Mouse (Mus musculus) forebrain, embryonic 12.5 days (tissue): ENCODE data around the gene Btbd17. TPM values are rescaled to one million over a fixed set of nuclear protein-coding genes. Genes with fewer than 3 reads are reported as not detected.

ENCODE experiments used
- ATAC-seq: fragments of 200-750 bp; cut with Nextera tagmentation; 2 replicates; pipeline ENCODE4 v1.8.0; 2017; ENCODE audit warnings: moderate TSS enrichment; ENCODE audit not compliant: low FRiP score
- H3K27ac ChIP-seq: fragments of 300-500 bp; sonication (generic); 2 replicates; pipeline ENCODE4 v1.5.1; 2016; ENCODE audit warnings: mild to moderate bottlenecking
- H3K27me3 ChIP-seq: fragments of 300-500 bp; sonication (generic); 2 replicates; pipeline ENCODE4 v1.6.1; 2016; ENCODE audit warnings: mild to moderate bottlenecking
- H3K36me3 ChIP-seq: fragments of 300-500 bp; sonication (generic); replicated peaks from 2 replicates; pipeline ENCODE4 v1.6.1; 2016; ENCODE audit warnings: mild to moderate bottlenecking
- H3K4me1 ChIP-seq: fragments of 300-500 bp; sonication (generic); 2 replicates; pipeline ENCODE4 v1.6.1; 2016
- H3K4me2 ChIP-seq: fragments of 300-500 bp; sonication (generic); 2 replicates; pipeline ENCODE4 v1.6.1; 2016; ENCODE audit warnings: mild to moderate bottlenecking, moderate library complexity
- H3K4me3 ChIP-seq: fragments of 300-500 bp; sonication (generic); replicated peaks from 2 replicates; pipeline ENCODE4 v1.5.1; 2016; ENCODE audit warnings: mild to moderate bottlenecking
- H3K9ac ChIP-seq: fragments of 300-500 bp; sonication (generic); 2 replicates; pipeline ENCODE4 v1.6.1; 2016; ENCODE audit warnings: mild to moderate bottlenecking
- H3K9me3 ChIP-seq: fragments of 300-500 bp; sonication (generic); 2 replicates; pipeline ENCODE4 v1.6.1; 2016
- WGBS: fragments of 180-500 bp; shearing (Covaris S2); methylation state at CpG from one replicate; pipeline ENCODE4 v1.1.7; 2016; 5-methylcytosine and 5-hydroxymethylcytosine counted together
- polyA plus RNA-seq: library from polyadenylated mRNA; unstranded; fragments of >200 nt; fragmentation: Nextera tagmentation; extraction: Ambion mirVana; gene quantifications from 2 replicates; pipeline ENCODE4 v1.2.1, GENCODE M21; 2016

The Btbd17 gene
- polyA plus RNA-seq, 1 experiment from 2014 or later, result 44.8 TPM

GRCm38 (mm10) chr11:114789061-114789714 lies 6.6 kb downstream of the Btbd17 start:
- peaks cover 97% of the 10 kb centered on the region for H3K27me3 ChIP-seq
- H3K4me1 ChIP-seq, result peaks cover 59% of the 10 kb centered on the region
- no peaks in the 10 kb centered on the region for H3K9me3 ChIP-seq
- 14% methylated on average over 30 of the region's 30 CpGs for WGBS
- peak; percentile 57 for ATAC-seq
- H3K36me3 ChIP-seq, result no peaks in the 10 kb centered on the region
- peak overlapping the region; percentile 43 for H3K4me2 ChIP-seq
- no peak overlapping the region for H3K27ac ChIP-seq
- H3K4me3 ChIP-seq, result 0 out of 2 replicates have a peak overlapping the region, but pooled peaks have one; percentile 7
- H3K9ac ChIP-seq, result no peak overlapping the region

- Histone ChIP-seq H3K27me3 (peaks cover 86% of the 10 kb centered on the region), H3K4me1 (peaks cover 43% of the 10 kb centered on the region), H3K9me3 (no peaks in the 10 kb centered on the region), H3K4me2 (no peak overlapping the region), H3K4me3 (no peak overlapping the region), H3K36me3 (no peaks in the 10 kb centered on the region), H3K27ac (no peak overlapping the region), H3K9ac (no peak overlapping the region)
- WGBS, result 84% methylated on average over 3 of the region's 3 CpGs
- no peak for ATAC-seq
These were observed 8.1 kb downstream of the Btbd17 start for GRCm38 (mm10) chr11:114787611-114788010.

DNA sequence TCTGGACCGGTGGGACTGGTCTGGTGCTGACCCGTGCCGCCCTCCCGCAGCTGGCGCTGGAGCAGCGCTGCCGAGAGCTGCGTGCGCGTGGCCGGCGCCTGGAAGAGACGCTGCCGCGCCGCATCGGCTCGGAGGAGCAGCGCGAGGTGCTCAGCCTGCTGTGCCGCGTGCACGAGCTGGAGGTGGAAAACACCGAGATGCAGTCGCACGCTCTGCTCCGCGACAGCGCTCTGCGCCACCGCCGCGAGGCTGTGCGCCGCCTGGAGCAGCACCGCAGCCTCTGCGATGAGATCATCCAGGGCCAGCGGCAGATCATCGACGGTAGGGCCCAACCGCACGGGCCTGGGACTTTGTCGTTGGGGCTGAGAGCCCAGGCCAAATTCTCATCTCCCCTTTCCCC lies 9.4 kb downstream of the Btbd17 start:
- H3K4me1 ChIP-seq, result peaks cover 30% of the 10 kb centered on the region
- WGBS, result 1% methylated on average over 43 of the region's 43 CpGs
- H3K27me3 ChIP-seq, result peaks cover 73% of the 10 kb centered on the region

GRCm38 (mm10) chr11:114785892-114786291 lies 9.9 kb downstream of the Btbd17 start:
- peaks cover 69% of the 10 kb centered on the region for H3K27me3 ChIP-seq
- H3K4me2 ChIP-seq, result peak overlapping the region; percentile 55
- no peak for ATAC-seq
- H3K36me3 ChIP-seq, result no peaks in the 10 kb centered on the region
- H3K27ac ChIP-seq, result no peak overlapping the region
- H3K9ac ChIP-seq, result no peak overlapping the region
- no peaks in the 10 kb centered on the region for H3K9me3 ChIP-seq
- 53% methylated on average over 10 of the region's 10 CpGs for WGBS
- H3K4me1 ChIP-seq, result peaks cover 29% of the 10 kb centered on the region
- peak overlapping the region; percentile 33 for H3K4me3 ChIP-seq

More for the DNA sequence above, 9.4 kb downstream of the Btbd17 start:
- H3K9ac ChIP-seq, result peak overlapping the region; percentile 40; the same call in 1 of the 2 replicates
- peak overlapping the region; percentile 55 for H3K4me2 ChIP-seq
- no peaks in the 10 kb centered on the region for H3K9me3 ChIP-seq
- H3K27ac ChIP-seq, result no peak overlapping the region
- peak overlapping the region; percentile 33 for H3K4me3 ChIP-seq
- ATAC-seq, result peak; percentile 73
- H3K36me3 ChIP-seq, result no peaks in the 10 kb centered on the region

GRCm38 (mm10) chr11:114780076-114780475 lies 15.7 kb downstream of the Btbd17 start:
- Histone ChIP-seq H3K9me3 (no peaks in the 10 kb centered on the region), H3K4me2 (no peak overlapping the region), H3K9ac (no peak overlapping the region), H3K4me3 (no peak overlapping the region), H3K27ac (no peak overlapping the region), H3K4me1 (peaks cover 23% of the 10 kb centered on the region), H3K27me3 (peaks cover 13% of the 10 kb centered on the region), H3K36me3 (no peaks in the 10 kb centered on the region)
- no peak for ATAC-seq
- WGBS, result 48% methylated on average over 9 of the region's 9 CpGs

DNA sequence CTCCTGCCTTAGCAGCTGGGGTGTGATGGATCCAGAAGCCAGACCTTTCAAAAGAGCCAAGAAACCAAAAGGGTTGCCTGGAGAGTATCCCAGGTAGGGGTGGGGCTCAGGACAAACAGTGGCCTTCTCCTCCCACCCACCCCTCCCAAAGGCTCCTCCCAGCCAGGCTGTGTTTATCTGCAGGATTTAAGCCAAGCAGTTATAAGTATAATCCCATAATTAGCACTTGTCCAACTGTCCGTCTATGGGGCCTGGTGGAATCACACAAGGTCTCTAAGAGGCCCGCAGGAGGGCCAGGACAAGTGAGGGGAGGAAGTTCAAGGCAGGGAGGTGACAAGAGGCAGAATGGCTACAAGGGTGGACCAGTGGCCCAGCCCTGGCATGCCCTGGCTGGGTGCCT lies 23.8 kb downstream of the Btbd17 start:
- 73% methylated on average over 2 of the region's 2 CpGs for WGBS
- H3K9ac ChIP-seq, result no peak overlapping the region
- H3K27me3 ChIP-seq, result peaks cover 6% of the 10 kb centered on the region
- ATAC-seq, result no peak
- H3K9me3 ChIP-seq, result no peaks in the 10 kb centered on the region
- no peak overlapping the region for H3K4me2 ChIP-seq
- peaks cover 12% of the 10 kb centered on the region for H3K4me1 ChIP-seq
- H3K36me3 ChIP-seq, result no peaks in the 10 kb centered on the region
- no peak overlapping the region for H3K27ac ChIP-seq
- no peak overlapping the region for H3K4me3 ChIP-seq

DNA sequence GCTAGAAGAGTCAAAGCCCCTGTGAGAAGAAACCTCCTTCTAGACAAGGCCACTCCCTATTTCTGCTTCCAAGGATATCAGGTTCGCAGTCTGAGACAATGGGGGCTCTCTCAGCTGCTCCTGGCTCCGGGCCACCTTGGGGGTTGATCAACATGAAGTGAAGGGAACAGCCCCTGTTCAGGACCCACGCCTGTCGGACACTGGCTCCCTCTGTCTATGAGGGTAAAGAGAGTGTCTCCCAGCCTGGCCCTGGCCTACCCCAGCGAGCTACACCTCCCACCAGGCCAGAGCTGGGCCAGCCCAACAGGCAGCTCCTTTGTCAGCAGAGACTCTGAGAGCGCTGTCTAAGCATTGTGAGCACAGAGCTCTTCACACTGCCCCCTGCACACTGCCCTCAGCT lies 25.8 kb downstream of the Btbd17 start:
- H3K9me3 ChIP-seq, result no peaks in the 10 kb centered on the region
- H3K36me3 ChIP-seq, result no peaks in the 10 kb centered on the region
- ATAC-seq, result no peak
- 39% methylated on average over 6 of the region's 6 CpGs for WGBS
- peak overlapping the region; percentile 25; the same call in 1 of the 2 replicates for H3K27ac ChIP-seq
- H3K4me3 ChIP-seq, result no peak overlapping the region
- no peak overlapping the region for H3K9ac ChIP-seq
- H3K27me3 ChIP-seq, result peaks cover 25% of the 10 kb centered on the region
- H3K4me2 ChIP-seq, result no peak overlapping the region
- peaks cover 16% of the 10 kb centered on the region for H3K4me1 ChIP-seq

GRCm38 (mm10) chr11:114764820-114765818 lies 30.6 kb downstream of the Btbd17 start, which contains the start of gene Kif19a:
Kif19a (plus strand) TSS chr11:114765388.
- Histone ChIP-seq H3K36me3 (no peaks in the 10 kb centered on the region), H3K4me1 (peaks cover 19% of the 10 kb centered on the region), H3K9me3 (no peaks in the 10 kb centered on the region), H3K9ac (peak within 1 kb of the TSS; percentile 42), H3K4me2 (peak within 1 kb of the TSS; percentile 81), H3K27me3 (peaks cover 48% of the 10 kb centered on the region), H3K27ac (no peak within 1 kb of the TSS), H3K4me3 (peak within 1 kb of the TSS; percentile 49)
- ATAC-seq, result peak; percentile 68
- whole genome bisulfite sequencing, result 3% methylated on average over 50 of the region's 51 CpGs

DNA sequence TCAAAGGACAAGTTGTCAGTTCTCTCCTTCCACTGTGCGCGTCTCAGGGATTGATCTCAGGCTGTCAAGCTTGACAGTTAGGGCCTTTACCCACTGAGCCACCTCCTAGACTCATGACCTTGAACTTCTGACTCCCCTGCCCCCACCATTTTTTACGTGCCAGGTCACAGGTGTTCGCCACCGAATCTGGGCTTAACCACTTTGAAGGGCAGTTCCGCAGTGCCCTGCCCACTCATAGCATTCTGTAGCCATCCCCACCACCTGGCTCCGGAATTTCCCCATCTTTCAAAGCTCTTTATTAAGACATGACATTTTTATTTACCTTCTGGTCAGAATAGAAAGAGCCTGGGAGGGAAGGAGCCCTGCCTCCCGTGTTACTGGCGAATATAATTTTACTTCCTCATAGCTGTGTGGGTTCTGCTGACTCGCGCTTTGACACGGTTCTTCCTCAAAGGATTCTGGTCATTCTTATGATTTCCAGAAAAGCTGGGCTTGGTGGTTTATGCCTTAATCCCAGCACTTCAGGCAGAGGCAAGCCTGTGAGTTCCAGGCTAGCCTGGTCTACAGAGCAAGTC lies 48.1 kb downstream of the Btbd17 start:
- H3K9ac ChIP-seq, result no peak overlapping the region
- 89% methylated on average over 12 of the region's 12 CpGs for WGBS
- peaks cover 15% of the 10 kb centered on the region for H3K27me3 ChIP-seq
- no peak overlapping the region for H3K27ac ChIP-seq
- ATAC-seq, result no peak
- no peak overlapping the region for H3K4me2 ChIP-seq
- no peak overlapping the region for H3K4me3 ChIP-seq
- peaks cover 3% of the 10 kb centered on the region for H3K4me1 ChIP-seq
- no peaks in the 10 kb centered on the region for H3K36me3 ChIP-seq
- H3K9me3 ChIP-seq, result no peaks in the 10 kb centered on the region

GRCm38 (mm10) chr11:114745134-114745533 lies 50.6 kb downstream of the Btbd17 start:
- H3K9me3 ChIP-seq, result no peaks in the 10 kb centered on the region
- H3K9ac ChIP-seq, result no peak overlapping the region
- peak overlapping the region; percentile 44 for H3K4me2 ChIP-seq
- peaks cover 15% of the 10 kb centered on the region for H3K27me3 ChIP-seq
- 0 out of 2 replicates have a peak overlapping the region, but pooled peaks have one; percentile 16 for H3K4me3 ChIP-seq
- peak; percentile 80 for ATAC-seq
- peaks cover 22% of the 10 kb centered on the region for H3K4me1 ChIP-seq
- no peak overlapping the region for H3K27ac ChIP-seq
- WGBS, result 1% methylated on average over 12 of the region's 12 CpGs
- H3K36me3 ChIP-seq, result no peaks in the 10 kb centered on the region

DNA sequence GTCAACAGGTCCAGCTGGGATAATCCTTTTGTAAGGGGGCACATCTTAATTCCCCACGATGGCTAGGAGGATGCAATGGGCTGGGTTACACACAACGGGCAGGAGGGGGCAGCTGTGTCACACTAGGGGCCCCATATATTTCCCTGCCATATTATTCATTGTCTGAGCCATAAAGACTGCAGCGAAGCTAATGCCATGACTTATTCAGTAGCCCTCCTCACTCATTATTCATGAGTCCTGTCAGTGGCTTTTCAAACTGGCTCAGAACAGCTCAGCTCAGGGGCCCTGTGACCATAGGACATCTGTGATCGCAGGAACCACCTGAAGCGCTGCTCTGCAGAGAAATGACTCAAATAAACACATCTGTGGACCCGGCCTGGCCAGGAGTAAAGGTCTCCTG lies 54.3 kb downstream of the Btbd17 start:
- Histone ChIP-seq H3K4me1 (peaks cover 27% of the 10 kb centered on the region), H3K27ac (peak overlapping the region; percentile 19; the same call in 1 of the 2 replicates), H3K9ac (no peak overlapping the region), H3K36me3 (no peaks in the 10 kb centered on the region), H3K9me3 (no peaks in the 10 kb centered on the region), H3K4me2 (0 out of 2 replicates have a peak overlapping the region, but pooled peaks have one; percentile 13), H3K27me3 (peaks cover 24% of the 10 kb centered on the region), H3K4me3 (no peak overlapping the region)
- WGBS, result 25% methylated on average over 6 of the region's 6 CpGs
- ATAC-seq, result peak; percentile 19; the same call in 1 of the 2 replicates
